Mouse (Mus musculus) liver, embryonic 14.5 days (tissue): ENCODE measurements around the gene Brip1. TPM values are rescaled to one million over a fixed set of nuclear protein-coding genes. Genes with fewer than 3 reads are reported as not detected.

Source experiments
- ATAC-seq: fragments of 200-750 bp; cut with Nextera tagmentation; 2 replicates; pipeline ENCODE4 v1.8.0; 2017; ENCODE audit warnings: moderate number of reproducible peaks, mild to moderate bottlenecking, moderate library complexity; ENCODE audit not compliant: insufficient read depth
- DNase-seq, 3 experiments: peaks; one replicate each; pipeline ENCODE4 v3.0.0-alpha.2; 2012 to 2013; ENCODE audit warnings: low read depth in 3 of 3, low spot score in 3 of 3
- H3K27ac ChIP-seq: fragments of 300-500 bp; sonication (generic); 2 replicates; pipeline ENCODE4 v1.5.1; 2014; ENCODE audit warnings: moderate library complexity, mild to moderate bottlenecking, control low read depth, inconsistent platforms
- H3K27me3 ChIP-seq: fragments of 300-500 bp; sonication (generic); 2 replicates; pipeline ENCODE4 v1.6.1; 2014; ENCODE audit warnings: mild to moderate bottlenecking, low read length, moderate library complexity; ENCODE audit not compliant: control insufficient read depth, insufficient read depth
- H3K36me3 ChIP-seq: fragments of 300-500 bp; sonication (generic); replicated peaks from 2 replicates; pipeline ENCODE4 v1.6.1; 2014; ENCODE audit warnings: low read depth; ENCODE audit not compliant: control insufficient read depth, insufficient read depth
- H3K4me1 ChIP-seq, 2 experiments: fragments of 200-500 bp in 1 of 2; fragments of 300-500 bp in 1 of 2; sonication (generic) in 1 of 2; replicated peaks; 2 replicates each; pipeline ENCODE4 v1.6.1; 2012 to 2014; ENCODE audit warnings: antibody characterized with exemption in 1 of 2, inconsistent platforms in 1 of 2, low read length in 1 of 2; ENCODE audit not compliant: control insufficient read depth in 2 of 2, insufficient read depth in 2 of 2
- H3K4me2 ChIP-seq: fragments of 300-500 bp; sonication (generic); 2 replicates; pipeline ENCODE4 v1.6.1; 2014; ENCODE audit warnings: low read depth, mild to moderate bottlenecking, control low read depth, moderate library complexity
- H3K4me3 ChIP-seq, 2 experiments: fragments of 200-500 bp in 1 of 2; fragments of 300-500 bp in 1 of 2; sonication (generic) in 1 of 2; 2 replicates each; pipeline ENCODE4 v1.5.1; 2012 to 2014; ENCODE audit warnings: low read depth in 2 of 2, low read length in 2 of 2, mild to moderate bottlenecking in 2 of 2, control low read depth in 1 of 2, inconsistent platforms in 1 of 2, moderate library complexity in 1 of 2; ENCODE audit not compliant: insufficient read depth in 1 of 2
- H3K9ac ChIP-seq: fragments of 300-500 bp; sonication (generic); replicated peaks from 2 replicates; pipeline ENCODE4 v1.6.1; 2014; ENCODE audit warnings: mild to moderate bottlenecking, control low read depth, moderate library complexity
- H3K9me3 ChIP-seq: fragments of 300-500 bp; sonication (generic); 2 replicates; pipeline ENCODE4 v1.6.1; 2016; ENCODE audit warnings: low read length, mixed read lengths; ENCODE audit not compliant: control insufficient read depth
- CTCF ChIP-seq: IDR thresholded peaks from 2 replicates; pipeline ENCODE4 v1.5.1; 2016; ENCODE audit warnings: antibody characterized with exemption, low read depth, control low read depth
- EP300 ChIP-seq: IDR thresholded peaks from 2 replicates; pipeline ENCODE4 v1.6.1; 2016; ENCODE audit warnings: antibody characterized with exemption, low read depth
- WGBS: fragments of 180-500 bp; shearing (Covaris S2); extraction: QIAGEN DNeasy Blood & Tissue Kit; methylation state at CpG from one replicate; pipeline ENCODE4 v1.1.7; 2014; ENCODE audit not compliant: insufficient replicate concordance; 5-methylcytosine and 5-hydroxymethylcytosine counted together
- polyA plus RNA-seq, 2 experiments: library from polyadenylated mRNA; depleted of rRNA in 1 of 2; stranded (reverse) in 1 of 2; unstranded in 1 of 2; fragments of >200 nt; fragmentation: Nextera tagmentation in 1 of 2; extraction: Ambion mirVana in 1 of 2; gene quantifications; 2 replicates each; pipeline versions ENCODE4 v1.2.1 to v1.2.3; 2012 to 2014

Gene Brip1
- polyA plus RNA-seq, 2 experiments: 2.8 to 6.8 TPM

GRCm38 (mm10) chr11:86099341-86099740 lies 101.7 kb downstream of the Brip1 start:
- no peak overlapping the region for H3K27ac ChIP-seq
- no peak overlapping the region for H3K4me3 ChIP-seq
- H3K4me1 ChIP-seq: no peaks in the 10 kb centered on the region
- WGBS: 47% methylated on average over 2 of the region's 2 CpGs
- H3K27me3 ChIP-seq: no peaks in the 10 kb centered on the region
- no peak for TF ChIP-seq EP300
- no peak for TF ChIP-seq CTCF
- no peak for DNase-seq
- no peak overlapping the region for H3K9ac ChIP-seq
- H3K4me2 ChIP-seq: no peak overlapping the region
- no peaks in the 10 kb centered on the region for H3K9me3 ChIP-seq
- H3K36me3 ChIP-seq: peaks cover 3% of the 10 kb centered on the region
- no peak for ATAC-seq

GRCm38 (mm10) chr11:86088815-86089214 lies 112.2 kb downstream of the Brip1 start:
- H3K4me1 ChIP-seq: no peaks in the 10 kb centered on the region
- ATAC-seq (no peak), DNase-seq (no peak)
- no peak overlapping the region for H3K4me3 ChIP-seq
- no peaks in the 10 kb centered on the region for H3K27me3 ChIP-seq
- H3K9me3 ChIP-seq: no peaks in the 10 kb centered on the region
- no peaks in the 10 kb centered on the region for H3K36me3 ChIP-seq
- H3K4me2 ChIP-seq: no peak overlapping the region
- H3K27ac ChIP-seq: no peak overlapping the region
- TF ChIP-seq CTCF (no peak), EP300 (no peak)
- no peak overlapping the region for H3K9ac ChIP-seq

DNA sequence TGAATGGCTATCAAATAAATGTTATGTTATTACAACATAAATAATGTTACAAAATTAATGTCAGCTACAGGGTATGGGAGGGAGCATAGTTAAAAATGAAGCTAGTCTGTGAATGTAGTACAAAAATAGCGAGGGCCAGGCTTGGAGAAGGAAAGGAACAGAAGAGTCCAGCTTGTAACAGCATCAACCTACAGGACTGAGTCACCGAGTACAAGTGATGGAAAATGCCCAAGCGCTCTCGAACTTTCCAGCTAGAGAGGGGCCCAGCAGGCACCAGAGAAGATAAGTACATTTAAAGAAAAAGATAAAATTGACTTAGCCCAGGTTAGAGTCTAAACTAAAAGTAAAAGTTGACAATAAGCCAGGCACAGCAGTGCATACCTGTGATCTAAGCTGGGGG lies 116.5 kb downstream of the Brip1 start:
- H3K36me3 ChIP-seq: no peaks in the 10 kb centered on the region
- no peak for ATAC-seq
- no peak overlapping the region for H3K27ac ChIP-seq
- TF ChIP-seq EP300: no peak
- TF ChIP-seq CTCF: no peak
- H3K9me3 ChIP-seq: no peaks in the 10 kb centered on the region
- H3K27me3 ChIP-seq: no peaks in the 10 kb centered on the region
- H3K9ac ChIP-seq: no peak overlapping the region
- no peak for DNase-seq
- H3K4me2 ChIP-seq: no peak overlapping the region
- H3K4me1 ChIP-seq: no peaks in the 10 kb centered on the region
- H3K4me3 ChIP-seq: no peak overlapping the region
- WGBS: 58% methylated on average over 4 of the region's 4 CpGs

DNA sequence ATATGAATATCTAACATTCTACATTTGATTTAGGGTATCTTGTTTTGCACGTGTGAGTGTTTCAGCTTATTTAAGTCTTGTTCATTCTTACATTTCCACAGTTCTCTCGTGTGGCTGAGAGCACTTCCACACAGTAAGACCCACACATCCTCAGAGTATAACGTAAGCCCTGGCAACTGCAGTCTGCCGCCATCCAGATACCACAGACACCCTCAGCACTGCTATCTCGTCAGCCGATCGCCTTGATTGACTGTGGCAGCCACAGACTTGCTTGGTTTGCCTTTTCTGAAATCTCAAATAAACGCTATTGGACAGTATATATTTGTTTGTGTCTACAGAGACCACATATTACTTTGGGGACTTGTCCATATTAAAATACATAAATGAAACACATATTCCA lies 123.0 kb downstream of the Brip1 start:
- Histone ChIP-seq H3K4me3 (no peak overlapping the region), H3K27ac (no peak overlapping the region), H3K9me3 (no peaks in the 10 kb centered on the region), H3K36me3 (peaks cover 4% of the 10 kb centered on the region), H3K4me2 (no peak overlapping the region), H3K4me1 (no peaks in the 10 kb centered on the region), H3K27me3 (no peaks in the 10 kb centered on the region), H3K9ac (no peak overlapping the region)
- TF ChIP-seq EP300 (no peak), CTCF (no peak)
- no peak for DNase-seq
- 61% methylated on average over 8 of the region's 8 CpGs for WGBS
- no peak for ATAC-seq

DNA sequence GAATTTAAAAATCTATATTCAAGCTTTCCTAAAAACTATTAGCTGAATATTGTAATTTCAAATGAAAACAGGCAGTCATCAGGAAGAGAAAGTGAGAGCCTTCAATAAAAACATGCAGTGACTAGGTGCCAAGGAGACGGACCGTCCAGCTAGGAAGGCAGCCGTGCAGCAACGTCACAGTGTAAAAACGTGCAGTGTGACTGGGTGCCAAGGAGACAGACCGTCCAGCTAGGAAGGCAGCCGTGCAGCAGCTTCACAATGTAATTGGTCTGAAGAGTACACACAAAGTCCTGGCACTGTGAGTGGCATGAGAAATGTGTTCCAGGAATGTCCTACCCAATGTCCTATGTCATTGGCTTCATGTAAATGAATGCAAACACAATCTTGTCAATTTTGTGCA lies 124.0 kb downstream of the Brip1 start:
- DNase-seq: no peak
- H3K4me3 ChIP-seq: no peak overlapping the region
- WGBS: 83% methylated on average over 7 of the region's 7 CpGs
- no peak for TF ChIP-seq EP300
- TF ChIP-seq CTCF: no peak
- no peaks in the 10 kb centered on the region for H3K4me1 ChIP-seq
- peaks cover 4% of the 10 kb centered on the region for H3K36me3 ChIP-seq
- no peaks in the 10 kb centered on the region for H3K9me3 ChIP-seq
- no peak for ATAC-seq
- no peak overlapping the region for H3K9ac ChIP-seq
- no peak overlapping the region for H3K4me2 ChIP-seq
- H3K27ac ChIP-seq: no peak overlapping the region
- H3K27me3 ChIP-seq: no peaks in the 10 kb centered on the region
